Mouse (Mus musculus) lung, postnatal 10 days (tissue): ENCODE data around the gene Gm20867.
"Not testable (repeated sequence)": the region's sequence is repeated elsewhere in the genome, so short reads cannot be mapped to it uniquely, and the experiment has no call there.

Source experiments
- DNase-seq: peaks from one replicate; pipeline ENCODE4 v3.0.0; 2021

Gene Gm20867

DNA sequence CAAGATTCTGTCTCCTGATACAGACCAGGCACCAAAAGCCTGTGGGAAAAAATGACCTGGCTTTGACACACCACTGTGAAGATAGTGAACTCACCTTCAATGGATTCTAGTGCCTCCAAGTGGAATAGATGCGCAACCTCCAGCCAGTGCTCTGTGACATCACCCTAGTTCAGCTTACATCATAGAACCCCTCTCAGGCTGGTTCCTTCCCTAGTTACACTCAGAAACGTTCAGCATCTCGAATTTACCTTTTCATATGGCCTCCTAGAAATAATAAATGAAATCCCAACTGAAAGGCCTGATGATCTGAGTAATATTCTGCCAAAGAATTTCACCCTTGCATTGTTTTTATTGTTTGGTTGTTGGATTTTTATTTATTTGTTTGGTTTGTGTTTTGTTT, at the start of gene Gm20867:
Gene Gm20867 (minus strand): TSS at position 101 of the 400 bp plus-strand sequence.
- not testable (repeated sequence) for DNase-seq
